Mouse (Mus musculus): Measurements from ENCODE around the gene Dctn1. TPM values are rescaled to one million over a fixed set of nuclear protein-coding genes. Genes with fewer than 3 reads are reported as not detected.

Dctn1 gene
- polyA plus RNA-seq, 1 experiment, result 113 TPM

- Histone ChIP-seq H3K4me1 (peaks cover 47% of the 10 kb centered on the region), H3K27me3 (replicated peaks) (peaks cover 28% of the 10 kb centered on the region), H3K36me3 (replicated peaks; ENCODE audit: low read length) (no peaks in the 10 kb centered on the region), H3K4me3 (replicated peaks) (peak overlapping the region; percentile 90), H3K9me3 (no peaks in the 10 kb centered on the region)
- TF ChIP-seq FLI1 (IDR thresholded peaks at IDR 0.05; ENCODE audit: low read length) (no peak), GATA1 (IDR thresholded peaks at IDR 0.05; ENCODE audit: borderline replicate concordance, low read length) (no peak)
These were observed 3.0 kb upstream of the Dctn1 start for GRCm38 (mm10) chr6:83162701-83163100.

- TF ChIP-seq GATA1 (IDR thresholded peaks at IDR 0.05; ENCODE audit: borderline replicate concordance, low read length) (no peak), FLI1 (IDR thresholded peaks at IDR 0.05; ENCODE audit: low read length) (no peak)
- peaks cover 72% of the 10 kb centered on the region for H3K4me1 ChIP-seq
These were observed 604 bp upstream of the Dctn1 start for GRCm38 (mm10) chr6:83165026-83165606.

GRCm38 (mm10) chr6:83166243-83166630 is 517 bp downstream of the Dctn1 start:
- no peak for TF ChIP-seq FLI1 (IDR thresholded peaks at IDR 0.05; ENCODE audit: low read length)
- no peak for TF ChIP-seq GATA1 (IDR thresholded peaks at IDR 0.05; ENCODE audit: borderline replicate concordance, low read length)
- Histone ChIP-seq H3K36me3 (replicated peaks; ENCODE audit: low read length) (peaks cover 11% of the 10 kb centered on the region), H3K9me3 (no peaks in the 10 kb centered on the region), H3K4me1 (peaks cover 76% of the 10 kb centered on the region), H3K4me3 (replicated peaks) (peak overlapping the region; percentile 96), H3K27me3 (replicated peaks) (peaks cover 15% of the 10 kb centered on the region)

More at GRCm38 (mm10) chr6:83165026-83165606, 604 bp upstream of the Dctn1 start:
- H3K4me3 ChIP-seq (replicated peaks), result peak overlapping the region; percentile 96
- H3K36me3 ChIP-seq (replicated peaks; ENCODE audit: low read length), result peaks cover 6% of the 10 kb centered on the region
- H3K9me3 ChIP-seq, result no peaks in the 10 kb centered on the region
- peaks cover 26% of the 10 kb centered on the region for H3K27me3 ChIP-seq (replicated peaks)

GRCm38 (mm10) chr6:83169872-83170271 is 4.2 kb downstream of the Dctn1 start:
- Histone ChIP-seq H3K36me3 (replicated peaks; ENCODE audit: low read length) (peaks cover 29% of the 10 kb centered on the region), H3K9me3 (no peaks in the 10 kb centered on the region)

GRCm38 (mm10) chr6:83171063-83171462 is 5.3 kb downstream of the Dctn1 start:
- Histone ChIP-seq H3K4me1 (peaks cover 59% of the 10 kb centered on the region), H3K9me3 (no peaks in the 10 kb centered on the region), H3K27me3 (replicated peaks) (no peaks in the 10 kb centered on the region), H3K4me3 (replicated peaks) (no peak overlapping the region), H3K36me3 (replicated peaks; ENCODE audit: low read length) (peaks cover 35% of the 10 kb centered on the region)
- TF ChIP-seq FLI1 (IDR thresholded peaks at IDR 0.05; ENCODE audit: low read length), result no peak
- no peak for TF ChIP-seq GATA1 (IDR thresholded peaks at IDR 0.05; ENCODE audit: borderline replicate concordance, low read length)

More at GRCm38 (mm10) chr6:83169872-83170271, 4.2 kb downstream of the Dctn1 start:
- peaks cover 60% of the 10 kb centered on the region for H3K4me1 ChIP-seq
- no peak overlapping the region for H3K4me3 ChIP-seq (replicated peaks)
- no peak for TF ChIP-seq GATA1 (IDR thresholded peaks at IDR 0.05; ENCODE audit: borderline replicate concordance, low read length)
- no peak for TF ChIP-seq FLI1 (IDR thresholded peaks at IDR 0.05; ENCODE audit: low read length)
- H3K27me3 ChIP-seq (replicated peaks), result no peaks in the 10 kb centered on the region

GRCm38 (mm10) chr6:83172240-83172920 is 6.7 kb downstream of the Dctn1 start:
- H3K36me3 ChIP-seq (replicated peaks; ENCODE audit: low read length), result peaks cover 45% of the 10 kb centered on the region

GRCm38 (mm10) chr6:83175996-83176395 is 10.3 kb downstream of the Dctn1 start:
- TF ChIP-seq GATA1 (IDR thresholded peaks at IDR 0.05; ENCODE audit: borderline replicate concordance, low read length) (no peak), FLI1 (IDR thresholded peaks at IDR 0.05; ENCODE audit: low read length) (no peak)
- Histone ChIP-seq H3K36me3 (replicated peaks; ENCODE audit: low read length) (peaks cover 60% of the 10 kb centered on the region), H3K4me1 (peaks cover 34% of the 10 kb centered on the region), H3K9me3 (no peaks in the 10 kb centered on the region), H3K4me3 (replicated peaks) (peak overlapping the region; percentile 8), H3K27me3 (replicated peaks) (no peaks in the 10 kb centered on the region)

More at GRCm38 (mm10) chr6:83172240-83172920, 6.7 kb downstream of the Dctn1 start:
- peaks cover 56% of the 10 kb centered on the region for H3K4me1 ChIP-seq
- H3K4me3 ChIP-seq (replicated peaks), result no peak overlapping the region
- H3K27me3 ChIP-seq (replicated peaks), result no peaks in the 10 kb centered on the region
- H3K9me3 ChIP-seq, result no peaks in the 10 kb centered on the region
- TF ChIP-seq GATA1 (IDR thresholded peaks at IDR 0.05; ENCODE audit: borderline replicate concordance, low read length) (no peak), FLI1 (IDR thresholded peaks at IDR 0.05; ENCODE audit: low read length) (no peak)

GRCm38 (mm10) chr6:83179390-83180117 is 13.8 kb downstream of the Dctn1 start:
- Histone ChIP-seq H3K27me3 (replicated peaks) (no peaks in the 10 kb centered on the region), H3K4me3 (replicated peaks) (no peak overlapping the region), H3K4me1 (peaks cover 20% of the 10 kb centered on the region), H3K9me3 (no peaks in the 10 kb centered on the region), H3K36me3 (replicated peaks; ENCODE audit: low read length) (peaks cover 70% of the 10 kb centered on the region)
- no peak for TF ChIP-seq FLI1 (IDR thresholded peaks at IDR 0.05; ENCODE audit: low read length)
- TF ChIP-seq GATA1 (IDR thresholded peaks at IDR 0.05; ENCODE audit: borderline replicate concordance, low read length), result no peak

- Histone ChIP-seq H3K36me3 (replicated peaks; ENCODE audit: low read length) (peaks cover 76% of the 10 kb centered on the region), H3K9me3 (no peaks in the 10 kb centered on the region), H3K4me3 (replicated peaks) (no peak overlapping the region), H3K27me3 (replicated peaks) (no peaks in the 10 kb centered on the region), H3K4me1 (peaks cover 25% of the 10 kb centered on the region)
- TF ChIP-seq FLI1 (IDR thresholded peaks at IDR 0.05; ENCODE audit: low read length) (no peak), GATA1 (IDR thresholded peaks at IDR 0.05; ENCODE audit: borderline replicate concordance, low read length) (no peak)
These were observed 14.9 kb downstream of the Dctn1 start for GRCm38 (mm10) chr6:83180605-83181004.
